Mouse (Mus musculus): ENCODE measurements around the gene Methig1.
"Not testable (repeated sequence)": the region's sequence is repeated elsewhere in the genome, so short reads cannot be mapped to it uniquely, and the experiment has no call there.

DNA sequence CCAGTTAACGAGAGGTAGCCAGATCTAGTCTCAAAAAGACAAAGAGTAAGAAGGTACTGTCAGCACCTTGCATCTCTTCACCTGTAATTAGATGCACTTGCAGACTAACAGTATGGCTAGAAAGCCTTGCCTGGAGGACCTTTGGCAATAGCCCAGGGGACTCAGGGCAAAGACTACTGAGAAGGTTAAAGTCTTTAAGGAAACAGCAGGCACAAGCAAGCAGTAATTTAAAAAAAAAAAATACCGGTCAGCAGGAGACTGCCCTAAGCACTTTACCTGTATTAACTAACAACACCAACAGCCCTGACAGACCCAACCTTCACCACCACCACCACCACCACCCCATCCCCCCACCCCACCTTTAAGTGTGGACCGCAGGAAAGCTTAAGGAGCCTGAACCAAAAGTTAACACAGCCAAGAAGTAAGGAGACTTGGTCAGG, 68.8 kb downstream of the Methig1 start, which contains the start of gene Gm5475:
- not testable (repeated sequence) for TF ChIP-seq CTCF (IDR thresholded peaks at IDR 0.05; ENCODE audit: extremely low read depth, insufficient read depth, insufficient read length, insufficient replicate concordance); POLR2A (IDR thresholded peaks at IDR 0.05; ENCODE audit: low read depth, low read length)

All from spleen, adult 2 months (tissue).